Mouse (Mus musculus) central nervous system, embryonic 18 days (tissue): ENCODE measurements around the gene Grhl1. TPM values are rescaled to one million over a fixed set of nuclear protein-coding genes. Genes with fewer than 3 reads are reported as not detected.

ENCODE experiments used
- polyA plus RNA-seq: library from polyadenylated mRNA; depleted of rRNA; stranded (reverse); fragments of >200 nt; gene quantifications from 2 replicates; pipeline ENCODE4 v1.2.3, GENCODE M21; 2012; rRNA removed

Gene Grhl1
- 2.3 and 2.6 TPM in 2 replicates for polyA plus RNA-seq

DNA sequence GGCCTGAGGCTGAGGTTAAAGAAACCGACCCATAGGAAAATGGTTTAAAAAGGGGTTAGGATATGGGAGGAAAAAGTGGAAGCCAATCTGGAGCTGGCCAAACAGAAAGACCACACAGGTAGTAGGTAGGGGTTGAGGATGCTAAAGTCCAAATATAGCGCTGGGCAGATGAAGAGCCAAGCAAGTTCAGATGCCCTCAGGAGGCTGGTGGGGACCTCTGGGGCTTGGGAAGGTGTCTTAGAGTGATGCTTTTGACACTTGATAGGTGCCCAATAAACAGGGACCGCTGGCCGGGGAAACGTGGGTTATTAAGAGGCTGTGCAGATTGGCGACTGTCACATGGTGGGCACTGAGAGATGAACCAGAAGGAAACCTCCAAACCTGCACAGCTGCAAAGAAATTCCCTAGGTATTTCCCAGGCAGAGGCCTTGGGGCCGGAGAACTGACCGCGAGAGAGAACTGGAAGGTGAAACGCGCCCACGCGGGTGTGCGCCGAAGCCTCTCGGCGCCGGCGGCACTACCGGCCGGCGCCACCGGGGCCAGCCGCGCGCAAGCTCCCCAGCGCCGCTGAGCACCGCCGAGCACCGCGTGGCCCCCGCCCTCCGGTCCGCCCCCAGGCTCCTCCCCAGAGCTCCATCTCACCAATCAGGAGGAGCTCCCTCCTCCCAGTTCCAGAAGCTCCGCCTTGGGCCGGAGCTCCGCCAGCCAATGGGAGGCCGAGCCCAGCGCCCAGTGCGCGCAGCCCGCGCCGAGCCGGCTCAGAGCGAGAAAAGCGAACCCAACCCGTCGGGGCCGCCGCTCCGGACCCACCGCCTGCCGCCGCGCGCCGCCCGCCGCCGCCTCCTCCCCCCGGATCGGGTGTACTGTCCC is at the start of gene Grhl1:
TSS of gene Grhl1 (plus strand) at position 761 of the 870 bp plus-strand sequence.

GRCm38 (mm10) chr12:24651063-24651557 is 79.0 kb downstream of the Grhl1 start, which contains the start of gene Klf11:
TSS of gene Klf11 (plus strand) at chr12:24651274.

Other genes with a start within 250 kb of the Grhl1 start
- gene Taf1b, start 73.9 kb upstream of the Grhl1 start, polyA plus RNA-seq: 33.9 and 34.2 TPM in 2 replicates
- 16.2 and 18.2 TPM in 2 replicates for gene Klf11, start 79.0 kb downstream of the Grhl1 start, polyA plus RNA-seq
- 4.2 and 5.2 TPM in 2 replicates for gene Cys1, start 109.5 kb downstream of the Grhl1 start, polyA plus RNA-seq
- 18.1 and 21.0 TPM in 2 replicates for gene Rrm2, start 136.0 kb downstream of the Grhl1 start, polyA plus RNA-seq